Mouse (Mus musculus) G1E-ER4 (cell line): ENCODE results near the gene Ugt1a10. TPM values are rescaled to one million over a fixed set of nuclear protein-coding genes. Genes with fewer than 3 reads are reported as not detected.

ENCODE experiments used
- GATA1 ChIP-seq: IDR thresholded peaks from one replicate; pipeline ENCODE4 v1.8.0; 2012; ENCODE audit warnings: low read length, inconsistent platforms
- polyA plus RNA-seq: library from polyadenylated mRNA; stranded (reverse); fragments of >175 nt; gene quantifications from 2 replicates; pipeline ENCODE4 v1.2.3, GENCODE M21; 2012

The Ugt1a10 gene
- polyA plus RNA-seq, 1 experiment, result not detected

- TF ChIP-seq GATA1, result no peak
Observed at GRCm38 (mm10) chr1:88199996-88200395, 144.8 kb downstream of the Ugt1a10 start.

GRCm38 (mm10) chr1:88200456-88200855 is 145.3 kb downstream of the Ugt1a10 start, which contains the start of gene Ugt1a2:
Gene Ugt1a2 (plus strand): TSS chr1:88200601.
- TF ChIP-seq GATA1, result no peak

GRCm38 (mm10) chr1:88205294-88205922 is 150.2 kb downstream of the Ugt1a10 start, which contains the start of gene Dnajb3:
Gene Dnajb3 (minus strand): TSS chr1:88205782.
- TF ChIP-seq GATA1, result no peak

- TF ChIP-seq GATA1, result no peak
Observed at GRCm38 (mm10) chr1:88206843-88207479, 151.8 kb downstream of the Ugt1a10 start.

- TF ChIP-seq GATA1, result no peak
Observed at GRCm38 (mm10) chr1:88211812-88212211, 156.6 kb downstream of the Ugt1a10 start, which contains the start of gene Ugt1a1. Gene Ugt1a1 (plus strand): TSS chr1:88211959.

- TF ChIP-seq GATA1, result no peak
Observed at GRCm38 (mm10) chr1:88212341-88213045, 157.3 kb downstream of the Ugt1a10 start.

GRCm38 (mm10) chr1:88213061-88213460 is 157.9 kb downstream of the Ugt1a10 start:
- TF ChIP-seq GATA1, result no peak

- no peak for TF ChIP-seq GATA1
Observed at GRCm38 (mm10) chr1:88213766-88214461, 158.7 kb downstream of the Ugt1a10 start.

GRCm38 (mm10) chr1:88214462-88214952 is 159.3 kb downstream of the Ugt1a10 start:
- TF ChIP-seq GATA1, result no peak

- no peak for TF ChIP-seq GATA1
Observed at GRCm38 (mm10) chr1:88215466-88216380, 160.5 kb downstream of the Ugt1a10 start.

- TF ChIP-seq GATA1, result no peak
Observed at GRCm38 (mm10) chr1:88216551-88216950, 161.4 kb downstream of the Ugt1a10 start.

GRCm38 (mm10) chr1:88217144-88217543 is 162.0 kb downstream of the Ugt1a10 start:
- TF ChIP-seq GATA1, result no peak

GRCm38 (mm10) chr1:88217576-88217975 is 162.4 kb downstream of the Ugt1a10 start:
- TF ChIP-seq GATA1, result no peak

GRCm38 (mm10) chr1:88218051-88218450 is 162.9 kb downstream of the Ugt1a10 start:
- no peak for TF ChIP-seq GATA1
